Mouse (Mus musculus): ENCODE results near the gene Mvb12b. TPM values are rescaled to one million over a fixed set of nuclear protein-coding genes. Genes with fewer than 3 reads are reported as not detected.

Mvb12b gene
- total RNA-seq, 2 experiments from 2014 or later, result 19.7 to 22.7 TPM

DNA sequence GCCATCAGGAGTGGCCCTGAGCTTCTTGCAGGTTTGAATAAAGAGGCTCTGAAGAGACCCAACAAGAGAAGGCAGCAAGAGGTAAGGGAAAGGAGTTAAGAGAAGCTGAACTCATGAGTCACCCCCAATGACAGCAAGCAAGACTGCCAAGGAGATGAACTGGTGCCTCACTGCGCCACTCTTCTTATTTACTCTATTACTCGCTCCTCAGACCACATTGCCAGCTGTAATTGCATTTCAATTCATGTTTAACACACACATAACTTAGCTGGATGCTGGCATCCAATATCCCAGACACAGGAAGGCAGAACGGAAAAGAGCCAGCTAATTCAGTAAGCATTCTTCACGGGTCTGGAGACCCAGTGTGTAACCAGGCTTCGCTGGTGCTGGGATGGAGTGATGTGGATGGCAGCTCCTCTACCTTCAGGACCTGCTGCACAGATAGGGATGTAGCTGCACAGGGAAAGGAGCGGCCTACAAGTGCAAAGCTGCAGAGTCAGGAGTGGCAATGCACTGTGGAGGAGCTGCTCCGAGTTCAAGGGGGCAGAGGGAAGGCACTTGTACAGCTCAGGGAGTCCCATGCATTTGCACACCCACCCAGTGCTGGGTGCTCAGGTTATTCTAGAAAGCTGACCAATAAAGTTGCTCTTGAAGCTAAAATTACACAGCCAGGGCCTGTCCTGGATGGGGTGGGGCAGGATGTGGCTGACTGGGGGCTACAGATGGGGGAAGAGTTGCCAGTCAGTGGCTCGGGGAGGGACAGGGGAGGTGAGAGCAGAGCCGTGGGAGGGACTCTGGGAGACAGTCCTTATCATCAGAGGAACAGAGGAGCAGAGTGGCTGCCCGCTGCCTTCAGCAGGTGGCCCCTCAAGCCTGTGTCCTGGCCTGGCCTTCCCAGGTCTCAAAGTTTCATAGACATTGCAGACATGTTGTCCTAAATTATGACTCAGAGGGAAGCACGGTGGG, 34.5 kb downstream of the Mvb12b start:
- no peak for DNase-seq

DNA sequence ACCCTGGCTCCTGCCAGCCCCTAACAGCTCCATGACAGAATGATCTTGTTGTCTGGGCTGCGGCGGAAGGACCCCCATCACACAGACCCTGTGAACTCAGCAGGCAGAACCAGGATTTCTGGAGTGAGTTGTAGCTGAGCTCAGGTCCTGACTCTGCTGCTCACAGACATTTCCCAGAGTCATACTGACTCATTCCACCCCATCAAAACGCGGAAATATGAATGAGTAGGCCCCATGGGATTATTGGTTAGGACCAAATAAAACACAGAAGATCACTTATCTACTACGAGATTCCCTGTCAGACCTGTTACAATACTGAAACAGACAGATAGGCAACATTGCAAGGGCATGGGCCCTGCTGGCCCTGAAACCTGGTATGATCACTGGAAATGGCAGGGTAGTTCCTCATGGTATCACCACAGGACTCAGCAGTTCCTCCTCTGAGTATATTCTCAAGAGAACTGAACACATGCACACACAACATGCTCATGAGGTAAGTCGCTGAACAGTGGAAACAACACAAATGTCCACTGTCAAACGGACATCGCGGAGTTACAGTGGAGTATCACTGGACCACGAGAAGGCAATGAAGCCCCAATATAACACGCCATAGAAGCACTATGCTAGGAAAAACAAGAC, 40.4 kb downstream of the Mvb12b start:
- DNase-seq, result no peak

DNA sequence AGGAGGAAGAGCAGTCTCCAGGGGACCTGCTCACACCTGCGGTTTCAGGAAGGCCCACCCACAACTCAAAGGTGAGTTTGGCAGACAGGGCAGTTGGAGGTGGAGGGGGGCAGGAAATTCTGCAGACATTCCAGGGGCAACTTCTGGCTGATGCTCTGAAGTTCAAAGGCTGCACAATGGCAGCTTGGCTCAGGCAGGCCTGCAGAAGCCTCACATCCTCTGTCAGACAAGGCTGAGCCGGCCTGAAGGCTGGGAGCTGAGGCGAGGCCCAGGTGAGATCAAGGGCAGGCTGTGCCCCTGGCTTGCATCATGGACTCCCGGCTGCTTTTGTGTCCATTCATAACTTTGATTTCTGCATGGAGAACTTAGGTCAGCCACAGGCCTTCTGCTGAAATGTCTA, 41.1 kb downstream of the Mvb12b start:
- DNase-seq, result no peak

DNA sequence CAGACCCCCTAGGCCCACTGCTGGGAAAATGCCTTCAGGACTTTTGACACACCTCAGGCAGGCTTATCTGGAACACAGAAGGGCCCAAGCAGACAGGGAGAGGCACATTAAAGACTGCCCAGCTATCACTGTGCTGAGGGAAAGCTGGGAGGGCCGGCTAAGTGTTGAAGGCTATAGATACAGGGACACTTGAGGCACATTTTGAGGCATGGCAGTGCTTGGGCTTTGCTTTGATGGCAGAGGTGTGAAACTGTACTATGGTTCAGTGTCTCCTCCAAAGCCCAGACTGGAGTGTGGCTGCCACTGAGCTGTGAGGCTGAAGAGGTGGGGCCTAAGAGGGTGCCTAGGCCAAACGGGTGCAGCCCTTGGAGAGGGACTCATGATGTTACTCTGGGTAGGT, 44.1 kb downstream of the Mvb12b start:
- no peak for DNase-seq

DNA sequence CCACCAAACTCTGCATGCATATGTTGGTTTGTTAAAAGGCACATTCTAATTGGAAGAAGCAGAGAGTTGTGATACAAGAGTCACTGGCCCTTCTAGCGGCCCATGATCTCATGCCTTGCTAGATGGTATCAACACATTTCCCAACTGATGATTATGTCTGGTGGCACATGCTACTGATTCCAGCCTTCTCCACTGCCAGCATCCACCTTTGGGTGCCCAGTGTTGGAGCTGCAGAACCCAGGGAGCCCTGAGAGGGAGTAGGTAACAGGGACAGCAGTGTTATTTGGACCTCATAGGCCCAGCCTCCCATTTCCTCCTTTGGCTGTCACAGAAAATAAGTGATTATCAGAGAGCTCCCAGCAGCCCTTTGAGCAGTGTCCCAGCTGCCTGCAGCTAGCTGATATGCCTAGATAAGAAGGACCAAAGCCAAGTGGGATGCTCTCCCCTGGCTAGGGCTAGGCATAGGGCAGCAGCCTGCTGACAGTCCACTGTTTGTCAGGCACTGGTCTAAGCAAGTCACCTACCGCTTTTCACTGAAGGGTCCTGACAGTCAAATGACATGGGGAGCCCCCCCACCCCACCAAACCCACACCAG, 44.7 kb downstream of the Mvb12b start:
- DNase-seq, result peak in 1 of 2 experiments; percentile 11

DNA sequence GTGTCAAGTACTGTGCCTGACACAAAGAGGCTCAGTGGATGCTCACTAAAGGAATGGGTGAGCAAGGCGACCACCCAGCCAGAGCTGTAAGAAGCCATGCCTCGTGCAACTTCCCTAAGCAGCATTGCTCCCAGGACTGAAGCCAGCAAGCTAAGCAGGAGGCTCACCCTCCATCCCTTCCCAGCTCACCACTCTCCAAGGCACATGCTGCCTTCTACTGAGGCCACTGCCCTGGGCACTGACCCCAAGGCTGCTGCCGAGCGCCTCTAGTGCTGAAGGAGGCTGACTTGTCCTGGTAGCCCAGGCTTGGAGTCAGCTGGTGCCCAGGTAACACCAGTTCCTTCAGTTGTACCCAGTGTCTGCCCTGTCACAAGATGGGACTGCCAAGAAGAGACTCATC, 45.8 kb downstream of the Mvb12b start:
- no peak for DNase-seq

DNA sequence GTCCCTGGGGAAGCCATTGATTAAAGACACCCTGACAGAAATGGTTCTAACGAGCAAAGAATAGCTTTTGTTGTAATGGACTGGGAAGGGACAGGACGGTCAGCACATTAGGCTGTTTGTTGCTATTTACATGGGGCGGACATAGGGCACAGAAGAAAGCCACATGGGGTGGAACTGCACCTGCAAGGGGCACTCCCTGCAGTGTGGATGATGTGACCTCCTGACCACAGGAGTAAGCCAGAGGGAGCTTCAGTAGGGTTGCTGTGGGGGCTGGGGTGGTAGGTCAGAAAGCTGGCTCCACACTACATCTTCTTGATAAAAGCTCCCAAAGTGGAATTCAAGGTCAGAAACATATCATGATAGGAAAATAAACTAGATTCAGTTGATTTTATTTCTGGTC, 47.3 kb downstream of the Mvb12b start:
- no peak for DNase-seq

DNA sequence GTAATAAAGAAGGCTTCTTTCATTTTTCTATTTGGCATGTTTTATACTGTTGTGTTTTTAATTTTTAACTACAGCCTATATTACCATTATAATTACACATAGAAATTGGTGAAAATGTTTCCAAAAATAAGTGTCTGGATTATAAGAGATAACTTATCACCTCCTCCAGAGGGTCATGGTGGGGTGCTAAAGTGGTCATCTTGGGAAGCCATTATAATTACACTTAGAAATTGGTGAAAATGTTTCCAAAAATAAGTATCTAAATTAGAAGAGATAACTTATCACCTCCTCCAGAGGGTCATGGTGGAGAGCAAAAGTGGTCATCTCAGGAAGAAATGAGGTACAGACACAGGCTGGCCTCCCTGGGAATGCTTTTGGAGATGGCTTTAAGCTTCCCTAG, 48.5 kb downstream of the Mvb12b start:
- DNase-seq, result no peak

DNA sequence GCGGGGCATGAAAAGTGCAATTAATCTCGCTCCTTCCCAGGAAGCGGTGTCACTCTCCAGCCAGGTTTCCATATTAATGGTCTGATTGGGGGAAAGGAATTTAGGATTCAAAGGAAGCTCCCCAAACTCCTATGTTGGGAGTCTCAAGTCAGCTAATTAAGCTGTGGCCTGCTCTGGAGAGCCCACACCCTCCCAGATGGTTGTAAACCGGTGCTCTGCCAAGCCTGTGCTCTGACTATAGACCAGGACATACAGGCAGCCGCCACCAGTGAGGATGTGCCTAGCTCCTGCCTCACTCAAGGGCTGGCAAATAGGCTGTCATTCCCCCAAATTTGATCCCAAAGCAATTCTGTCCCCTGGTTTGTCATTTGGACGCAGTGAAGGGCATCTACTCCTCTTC, 50.4 kb downstream of the Mvb12b start:
- DNase-seq, result no peak

DNA sequence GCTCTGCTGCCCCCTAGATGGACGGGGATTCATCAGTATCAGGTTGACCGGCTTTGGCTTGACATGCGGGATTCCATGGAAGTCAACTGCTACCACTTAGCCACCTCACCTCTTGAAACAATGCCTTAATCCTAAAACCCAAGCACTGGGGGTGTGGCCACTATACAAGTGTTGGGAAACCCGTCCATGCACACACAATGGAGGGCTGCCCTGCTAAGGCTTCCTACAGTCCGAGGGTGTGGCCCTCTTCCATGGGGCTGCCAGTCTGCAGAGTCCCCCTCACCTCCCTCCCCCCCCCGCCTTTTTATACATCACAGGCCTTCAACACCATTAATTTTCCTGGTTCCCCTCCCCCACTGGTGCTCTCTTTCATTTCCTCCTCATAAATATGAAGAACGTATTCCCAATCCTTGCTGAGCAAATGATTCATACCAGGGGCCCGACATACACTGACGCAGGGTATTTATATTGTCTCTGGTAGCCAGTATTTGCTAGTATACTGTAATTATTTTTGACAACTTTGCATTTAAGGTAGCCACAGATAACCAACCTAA, 51.0 kb downstream of the Mvb12b start:
- DNase-seq, result no peak

DNA sequence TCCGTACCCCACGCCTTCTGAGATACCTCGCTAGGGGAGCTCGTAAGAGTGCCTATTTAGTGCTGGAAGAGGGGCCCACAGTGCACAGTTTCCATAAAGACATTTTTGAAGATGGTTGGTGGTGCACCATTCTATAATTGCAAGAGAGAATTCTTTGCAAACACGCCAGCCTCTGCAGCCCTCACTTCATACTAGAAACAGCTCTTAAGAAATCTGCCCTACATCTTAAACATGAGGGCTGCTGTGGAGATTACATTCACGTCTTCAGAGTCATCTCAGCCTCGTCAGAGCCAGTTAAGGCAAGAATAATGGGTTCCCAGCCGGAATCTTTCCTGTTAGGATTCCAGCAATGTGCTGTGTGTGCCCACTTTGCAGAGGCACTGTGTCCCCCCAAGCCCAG, 52.7 kb downstream of the Mvb12b start:
- no peak for DNase-seq

DNA sequence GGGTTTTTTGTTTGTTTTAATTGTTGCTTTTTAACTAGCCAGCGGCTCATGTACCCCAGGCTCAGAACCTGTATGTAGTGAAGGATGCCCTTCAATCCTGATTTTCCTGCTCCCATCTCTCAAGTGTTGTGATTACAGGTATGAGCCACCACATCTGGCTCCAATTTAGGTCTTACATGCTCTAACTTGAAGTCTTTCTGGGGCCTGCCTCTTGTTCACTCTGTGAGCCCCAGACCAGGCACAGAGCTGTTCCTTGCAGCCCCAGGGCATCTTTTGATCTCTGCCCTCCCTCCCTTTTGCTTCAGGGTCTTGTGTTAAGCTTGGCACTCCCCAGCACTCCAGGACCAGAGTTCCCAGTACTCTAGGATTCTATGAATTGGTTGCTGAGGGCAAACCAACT, 53.8 kb downstream of the Mvb12b start:
- DNase-seq, result no peak

DNA sequence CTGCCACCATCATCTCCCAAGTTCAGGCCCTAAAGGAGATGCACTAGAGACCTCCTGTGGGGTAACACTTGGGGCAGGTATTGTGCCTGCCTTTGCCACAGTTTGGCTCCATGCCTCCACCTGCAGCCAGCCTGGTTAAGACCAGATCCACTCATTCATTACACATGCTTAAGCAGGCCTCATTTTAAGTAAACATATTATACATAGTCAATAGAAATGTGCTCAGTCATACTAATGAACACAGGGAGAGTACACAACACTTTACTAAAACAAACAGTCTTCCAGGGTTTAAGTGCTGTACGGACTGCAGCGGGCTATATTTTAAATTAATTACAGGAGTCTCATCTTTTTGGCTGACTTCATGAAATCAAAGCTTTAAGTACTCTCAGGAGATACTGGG, 57.9 kb downstream of the Mvb12b start:
- DNase-seq, result no peak

DNA sequence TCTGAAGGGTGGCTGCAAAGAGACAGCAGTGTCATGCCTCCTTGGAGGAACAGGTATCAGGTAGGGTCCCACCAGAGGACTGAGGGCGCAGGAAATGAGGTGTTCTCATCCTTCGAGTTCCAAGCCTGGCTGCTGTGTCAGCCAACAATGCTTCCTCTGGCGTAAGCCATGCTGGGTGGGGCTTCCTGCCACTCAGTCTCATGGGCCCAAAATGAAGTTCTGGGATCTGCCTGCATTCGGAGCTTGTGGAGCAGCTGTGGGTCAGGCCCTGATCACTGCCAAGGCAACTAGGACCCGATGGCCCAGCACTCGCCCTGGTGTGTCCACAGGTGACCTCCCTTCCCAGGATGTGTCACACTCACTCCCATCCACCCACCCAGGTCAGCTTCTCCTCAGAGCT, 61.0 kb downstream of the Mvb12b start:
- DNase-seq, result no peak

DNA sequence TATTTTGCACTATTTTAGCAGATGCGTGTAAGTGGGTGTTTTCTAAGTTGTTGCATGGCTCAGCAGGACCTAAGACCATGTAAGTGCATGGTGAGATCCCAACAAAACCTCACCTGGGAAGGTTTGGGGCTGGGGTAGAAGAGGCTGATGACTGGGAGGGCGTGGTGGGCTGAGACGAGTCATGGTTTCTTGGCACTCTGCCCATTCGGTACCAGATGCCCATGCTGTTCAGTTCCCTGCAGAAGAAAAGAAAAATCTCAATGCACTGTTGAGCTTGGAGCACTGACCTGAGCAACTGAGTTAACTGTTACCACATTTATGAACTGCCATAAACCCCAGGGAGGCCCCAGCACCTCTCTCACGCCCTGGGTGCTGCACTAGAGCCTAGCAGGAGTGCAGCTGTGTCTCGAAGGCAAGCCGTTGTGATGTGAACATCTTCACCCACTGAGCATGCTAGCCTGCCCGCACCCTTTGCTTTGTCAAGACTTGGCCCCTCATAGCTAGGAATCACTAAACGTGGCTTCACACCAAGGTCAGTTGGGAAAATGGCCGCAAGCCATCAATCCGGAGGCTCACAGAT, 62.7 kb downstream of the Mvb12b start:
- no peak for DNase-seq

DNA sequence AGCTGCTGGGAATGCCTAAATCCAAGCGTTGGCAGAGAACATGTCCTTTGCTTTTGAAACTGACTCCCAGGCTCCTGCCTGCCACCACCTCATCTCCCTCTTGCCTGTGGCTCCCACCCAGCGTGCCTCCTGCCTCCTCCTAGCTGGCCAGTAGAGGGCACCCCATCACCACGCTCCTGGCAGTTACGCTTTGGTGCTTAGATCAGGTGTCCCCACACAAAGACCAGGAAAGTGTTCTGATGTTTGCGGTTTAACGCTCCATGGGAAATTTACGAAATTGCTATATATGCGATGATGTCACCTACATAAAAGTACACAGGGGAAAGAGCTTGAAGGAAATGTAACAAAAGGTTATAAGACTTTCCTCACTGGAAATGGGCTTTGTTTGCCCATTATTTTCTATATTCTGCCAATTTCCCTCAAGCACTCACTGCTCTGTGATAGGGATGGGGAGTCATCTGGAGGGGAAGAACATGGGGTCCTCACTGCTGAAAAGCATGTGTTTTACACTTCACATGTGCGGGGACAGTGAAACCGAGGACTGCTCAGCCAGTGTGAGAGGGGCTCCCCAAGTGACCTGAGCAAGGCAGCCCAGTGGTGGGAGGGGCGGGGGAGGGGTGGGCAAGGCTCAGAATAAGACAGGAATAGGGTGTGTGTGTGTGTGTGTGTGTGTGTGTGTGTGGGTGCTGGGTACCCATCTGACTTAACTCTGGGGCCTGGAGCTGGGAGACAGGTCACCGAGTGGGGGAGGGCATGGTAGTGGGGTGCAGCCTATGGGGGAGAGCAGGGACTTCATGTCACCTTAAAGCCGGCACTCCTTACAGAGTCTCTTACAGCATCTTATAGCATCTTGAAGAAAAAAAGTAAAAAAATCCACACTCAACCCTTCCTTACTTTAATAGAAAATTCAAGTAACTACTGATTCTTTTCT, 65.8 kb downstream of the Mvb12b start:
- DNase-seq, result peak; percentile 83 to 88

DNA sequence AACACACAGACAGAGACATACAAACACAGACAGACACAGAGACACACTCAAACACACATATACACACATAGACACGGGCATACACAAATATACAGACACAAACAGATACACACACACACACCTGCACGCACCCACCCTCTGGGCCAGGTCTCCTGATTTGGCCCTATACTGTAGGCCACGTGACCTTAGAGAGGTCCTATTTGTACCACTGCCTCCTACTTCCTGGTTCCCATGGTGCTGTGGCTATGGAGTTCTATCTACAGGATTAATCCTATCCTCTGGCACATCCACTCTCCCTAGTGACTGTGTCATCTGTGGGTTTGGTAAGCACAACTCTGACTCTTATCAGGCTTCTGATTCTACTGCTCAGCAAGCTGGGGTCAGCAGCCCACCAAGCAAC, 67.3 kb downstream of the Mvb12b start:
- no peak for DNase-seq

DNA sequence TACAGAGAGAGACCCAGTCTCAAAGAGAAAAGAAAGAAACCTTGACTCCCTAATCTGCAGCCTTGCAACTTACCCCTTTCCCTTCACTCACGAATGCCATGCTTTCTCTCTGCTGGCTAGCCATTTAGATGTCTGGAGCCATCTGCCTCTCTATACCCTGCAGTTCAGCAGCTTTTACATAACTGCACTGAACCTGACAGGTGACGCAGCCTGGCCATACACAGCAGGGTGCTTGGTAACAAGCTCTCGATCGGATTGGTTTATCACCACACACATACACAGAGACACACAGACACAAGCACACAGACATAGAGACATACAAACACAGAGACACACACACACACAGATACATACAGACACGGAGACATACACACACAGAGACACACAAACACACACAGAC, 67.7 kb downstream of the Mvb12b start:
- DNase-seq, result no peak

DNA sequence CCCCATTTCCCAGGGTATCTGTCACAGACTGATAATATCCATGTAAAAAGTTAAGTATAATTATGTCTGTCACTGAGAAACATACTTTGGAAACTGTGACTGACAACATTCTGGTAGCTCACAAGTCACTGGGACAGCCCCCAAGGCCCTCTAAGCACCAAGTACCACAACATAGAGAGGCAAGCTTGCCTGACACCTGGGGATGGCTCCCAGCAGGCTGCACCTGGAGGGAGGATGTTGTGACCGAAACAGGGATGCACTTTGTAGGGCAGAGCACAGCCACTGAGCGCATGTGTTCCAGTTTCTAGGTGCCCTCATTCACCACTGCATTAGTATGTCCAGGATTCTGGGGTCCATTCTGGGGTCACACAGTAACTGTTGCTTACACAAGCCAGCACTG, 69.4 kb downstream of the Mvb12b start:
- no peak for DNase-seq

DNA sequence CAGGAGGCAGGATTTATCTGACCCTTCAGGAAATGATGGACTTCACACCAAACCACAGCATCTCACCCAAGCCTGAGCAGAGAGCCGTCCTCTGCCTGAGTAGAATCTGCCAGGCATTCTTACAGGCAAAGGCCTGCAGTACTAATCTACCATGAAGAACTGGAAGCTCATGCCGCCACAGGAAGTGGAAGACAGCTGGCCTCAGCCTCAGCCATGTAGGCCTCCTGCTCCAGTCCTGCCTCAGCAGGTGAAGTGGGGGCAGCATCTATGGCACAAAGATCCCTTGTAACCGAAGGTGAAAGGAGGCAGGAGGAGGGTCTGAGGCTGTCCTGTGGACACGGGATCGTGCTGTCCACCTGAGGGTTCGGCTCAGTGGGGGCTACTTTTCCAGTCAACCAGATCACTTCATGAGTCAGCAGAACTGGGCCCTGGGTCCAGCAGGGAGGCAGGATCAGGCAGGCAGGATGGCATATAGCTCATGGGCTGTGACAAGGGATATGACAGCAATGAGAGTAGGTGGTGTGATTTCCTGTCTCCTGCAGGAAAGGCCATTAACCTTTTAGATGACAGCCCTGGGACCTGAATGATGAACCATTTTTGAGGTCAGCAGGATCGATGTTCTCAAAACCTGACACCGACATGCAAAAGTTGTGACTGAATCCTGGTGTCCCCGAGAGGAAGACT, 69.9 kb downstream of the Mvb12b start:
- no peak for DNase-seq

DNA sequence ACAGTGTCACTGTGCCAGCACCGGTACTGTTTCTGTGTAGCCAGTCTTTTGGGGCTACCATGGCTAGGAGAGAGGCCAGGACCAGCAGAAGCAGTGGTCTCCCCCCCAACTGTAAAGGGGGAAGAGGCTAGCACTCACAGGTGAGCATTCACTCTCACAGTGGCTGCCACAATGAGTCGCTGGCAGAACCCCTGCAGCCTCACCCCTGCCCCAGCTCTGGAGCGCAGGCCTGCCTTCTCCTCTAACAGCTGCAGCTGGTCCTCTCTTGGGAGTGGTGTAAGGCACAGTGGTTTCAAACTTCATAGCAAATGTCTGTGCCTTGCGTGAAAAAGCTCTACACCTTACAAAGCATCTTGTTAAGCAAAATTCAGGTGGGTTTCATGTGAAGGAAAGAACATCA, 70.7 kb downstream of the Mvb12b start:
- DNase-seq, result no peak

Measured in adrenal gland, postnatal 36 days (tissue).